Mouse (Mus musculus) right cerebral cortex, postnatal 25 days (tissue): ENCODE data around the gene Gm14443.
"Not testable (repeated sequence)": the region's sequence is repeated elsewhere in the genome, so short reads cannot be mapped to it uniquely, and the experiment has no call there.

Source experiments
- DNase-seq: peaks from one replicate; pipeline ENCODE4 v3.0.0; 2022

Gene Gm14443

DNA sequence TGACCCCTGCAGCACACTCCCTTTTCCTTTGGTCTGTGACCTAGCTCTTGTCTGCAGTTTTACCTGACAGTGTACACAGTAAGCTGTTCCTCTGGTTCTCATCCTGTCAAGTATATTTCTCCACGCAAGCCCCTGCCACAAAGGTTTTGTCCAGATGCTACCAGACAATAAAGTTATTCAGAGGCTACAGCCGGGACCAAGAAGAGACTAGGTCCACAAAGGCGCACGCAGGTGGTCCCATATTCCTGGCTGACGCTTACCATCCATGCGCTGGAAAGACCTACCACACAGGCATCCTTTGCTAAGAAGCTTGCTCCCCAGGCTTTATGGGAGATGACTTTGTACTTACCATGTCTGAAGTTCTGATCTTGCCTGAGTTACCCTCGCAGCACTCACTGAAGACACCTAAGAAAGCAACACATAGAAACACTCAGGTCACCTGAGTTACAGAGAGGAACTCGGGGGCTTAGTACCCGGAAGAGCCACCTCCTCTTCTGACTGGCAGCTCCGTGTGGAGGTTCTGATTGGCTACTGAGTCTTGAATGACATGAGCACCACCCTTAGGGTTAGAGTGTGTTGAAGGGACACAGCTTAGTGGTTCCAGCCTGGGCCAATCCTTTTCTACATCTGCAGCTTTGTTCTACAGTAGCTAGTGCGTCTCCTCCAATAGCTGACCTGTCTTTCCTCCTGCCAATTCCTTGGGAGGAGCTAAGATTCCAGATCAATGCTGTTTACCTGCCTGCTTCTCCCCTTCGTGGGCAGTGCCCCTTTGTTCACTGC is at the start of gene Gm14443:
TSS of gene Gm14443 (minus strand) at position 471 of the 780 bp plus-strand sequence.
- not testable (repeated sequence) for DNase-seq

DNA sequence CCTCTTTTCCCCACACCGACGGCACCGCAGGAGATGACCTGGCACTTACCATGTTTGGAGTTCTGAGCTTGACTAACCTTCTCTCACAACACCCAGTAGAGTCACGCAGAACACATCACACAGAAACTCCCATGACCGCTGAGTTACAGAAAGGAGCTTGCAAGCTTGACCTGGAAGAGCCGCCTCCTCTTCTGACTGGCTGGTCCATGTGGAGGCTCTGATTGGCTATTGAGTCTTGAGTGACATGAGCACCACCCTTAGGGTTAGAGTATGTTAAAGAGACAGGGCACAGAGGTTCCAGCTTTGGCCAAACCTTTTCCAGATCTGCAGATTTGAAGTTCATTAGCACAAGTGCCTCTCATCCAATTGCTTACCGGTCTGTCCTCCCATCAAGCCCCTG is 31.1 kb upstream of the Gm14443 start, which contains the start of gene Gm14391:
TSS of gene Gm14391 (minus strand) at position 186 of the 400 bp plus-strand sequence.
- DNase-seq, result not testable (repeated sequence)

DNA sequence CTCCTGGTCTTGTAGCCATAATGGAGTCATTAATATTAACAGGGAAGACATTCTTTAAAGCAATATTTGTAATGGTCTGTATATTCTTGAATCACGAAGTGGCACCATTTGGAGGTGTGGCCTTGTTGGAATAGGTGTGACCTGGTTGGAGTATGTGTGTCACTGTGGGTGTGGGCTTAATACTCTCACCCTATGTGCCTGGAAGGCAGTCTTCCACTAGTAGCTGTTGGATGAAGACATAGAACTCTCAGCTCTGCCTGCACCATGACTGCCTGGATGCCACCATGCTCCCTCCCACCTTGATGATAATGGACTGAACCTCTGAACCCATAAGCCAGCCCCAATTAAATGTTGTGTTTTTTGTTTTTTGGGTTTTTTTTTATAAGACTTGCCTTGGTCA is 3.3 kb upstream of the Gm14443 start:
- not testable (repeated sequence) for DNase-seq

DNA sequence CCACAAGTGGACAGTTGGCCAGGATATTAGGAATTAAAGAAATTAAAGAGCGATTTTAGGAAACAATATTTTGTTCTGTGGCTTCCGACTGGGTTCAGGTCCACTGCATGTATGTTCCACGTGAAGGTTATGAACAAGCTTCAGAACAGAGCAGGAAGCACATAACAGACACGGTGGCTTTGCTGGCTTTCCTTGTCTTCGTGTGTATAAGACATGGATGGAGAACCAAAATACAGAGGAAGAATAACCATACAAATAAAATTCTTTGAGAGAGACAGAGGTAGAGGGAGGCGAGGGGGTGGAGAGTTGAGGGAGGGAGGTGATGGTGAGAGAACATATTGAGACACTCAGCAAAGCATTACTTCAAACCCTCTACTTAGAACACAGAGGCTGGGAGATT is 641 bp upstream of the Gm14443 start:
- DNase-seq, result no peak

DNA sequence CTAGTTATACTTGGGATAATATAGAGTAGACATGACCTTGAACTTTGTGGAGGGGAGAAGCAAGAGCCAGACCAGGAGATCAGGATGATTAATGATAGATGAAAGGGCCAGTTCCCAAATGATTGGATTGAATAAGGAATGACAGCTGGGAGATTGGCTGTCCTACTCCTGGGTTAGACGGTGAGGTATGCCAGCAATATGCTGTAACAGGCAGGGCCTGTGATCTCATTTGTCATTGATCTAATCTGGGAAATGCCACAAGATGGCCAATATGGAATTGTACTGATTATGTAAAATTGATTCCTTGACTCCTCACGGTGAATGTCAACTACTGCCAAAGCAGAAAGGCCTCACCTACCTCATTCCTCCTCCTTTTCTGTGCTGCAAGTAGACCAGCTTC is 1.6 kb downstream of the Gm14443 start:
- DNase-seq, result not testable (repeated sequence)

DNA sequence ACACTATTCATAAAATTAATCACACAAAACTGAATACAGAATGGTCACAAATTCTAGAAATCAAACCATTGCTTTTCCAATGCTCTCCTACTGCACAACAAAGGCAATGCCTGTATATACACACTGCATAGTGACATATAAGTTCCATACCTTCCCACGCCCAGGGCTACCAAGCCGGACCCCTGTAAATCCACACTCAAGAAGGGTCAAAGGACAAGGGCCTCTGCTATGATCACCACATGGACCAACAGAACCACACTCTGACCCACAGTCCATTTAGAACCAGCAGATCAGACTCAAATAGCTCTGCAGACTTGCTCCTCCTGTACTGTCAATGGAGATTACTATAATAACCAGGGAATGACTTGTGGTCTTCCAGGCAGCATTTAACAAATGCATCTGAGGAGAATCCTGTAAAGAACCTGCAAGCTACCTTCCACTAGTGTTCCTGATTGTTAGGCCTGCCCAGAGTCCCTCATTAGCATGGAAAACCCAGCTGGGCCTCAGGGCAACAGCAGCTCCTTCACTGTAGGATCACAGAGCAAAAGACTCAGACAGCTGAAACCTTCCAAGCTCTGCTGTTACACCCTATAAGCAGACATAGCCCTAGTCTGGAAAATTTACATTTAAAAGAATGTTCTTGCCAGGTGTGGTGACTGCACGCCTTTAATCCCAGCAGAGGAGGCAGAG is 2.6 kb downstream of the Gm14443 start:
- not testable (repeated sequence) for DNase-seq

DNA sequence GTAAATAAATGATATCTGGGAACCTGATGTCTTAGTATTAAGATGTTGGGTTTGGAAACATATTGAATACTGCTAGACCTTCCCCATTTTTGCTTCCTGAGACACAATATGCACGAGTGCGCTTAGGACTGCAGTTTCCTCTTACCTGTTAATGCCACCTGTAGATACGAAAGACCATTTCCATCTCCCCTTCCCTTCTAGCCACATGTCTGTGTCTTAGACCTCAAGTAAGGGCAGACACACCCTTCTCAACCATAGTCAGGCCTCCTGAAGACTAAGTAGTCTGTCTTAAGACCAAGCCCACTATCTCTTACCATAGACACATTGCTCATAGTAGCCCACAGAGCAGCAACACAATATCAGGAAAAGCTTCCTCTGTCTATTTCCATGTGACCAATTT is 3.5 kb downstream of the Gm14443 start:
- no peak for DNase-seq

DNA sequence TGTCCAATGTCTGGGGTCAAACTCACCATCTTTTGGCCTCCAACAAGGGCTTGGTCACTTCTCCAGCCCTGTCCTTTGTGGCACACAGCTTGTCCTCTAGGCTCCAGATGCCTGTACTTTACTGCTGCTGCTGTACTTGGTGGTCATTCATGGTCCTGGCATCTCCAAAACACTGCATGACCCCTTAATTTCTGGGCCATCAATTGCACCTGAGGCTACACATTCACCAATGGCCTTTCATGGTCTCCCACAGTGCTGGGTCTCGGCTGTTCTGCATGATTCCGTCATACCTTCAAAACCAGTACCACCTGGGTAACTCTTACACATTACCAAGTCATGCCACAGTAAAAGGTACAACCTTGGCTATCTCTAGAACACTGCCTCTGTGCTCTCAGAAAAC is 8.8 kb downstream of the Gm14443 start:
- not testable (repeated sequence) for DNase-seq

DNA sequence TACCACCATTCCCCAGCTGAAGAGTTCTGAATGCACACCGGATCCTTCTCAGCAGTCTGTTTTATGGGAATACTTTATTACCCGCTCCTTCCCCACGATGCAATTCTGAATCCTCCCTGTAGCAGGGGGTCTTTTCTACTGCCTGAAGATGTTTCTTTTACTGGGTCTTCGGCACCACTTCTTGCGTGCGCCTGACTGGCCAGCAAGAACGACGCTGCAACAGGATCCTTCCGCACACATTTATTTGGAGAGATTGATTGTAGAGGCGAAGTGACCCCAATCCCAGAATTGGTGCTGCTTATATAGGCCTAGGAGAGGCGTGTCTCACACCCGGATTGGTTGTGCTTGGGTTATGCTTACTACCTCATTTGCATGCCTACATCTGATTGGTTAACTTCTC is 10.6 kb downstream of the Gm14443 start:
- not testable (repeated sequence) for DNase-seq

DNA sequence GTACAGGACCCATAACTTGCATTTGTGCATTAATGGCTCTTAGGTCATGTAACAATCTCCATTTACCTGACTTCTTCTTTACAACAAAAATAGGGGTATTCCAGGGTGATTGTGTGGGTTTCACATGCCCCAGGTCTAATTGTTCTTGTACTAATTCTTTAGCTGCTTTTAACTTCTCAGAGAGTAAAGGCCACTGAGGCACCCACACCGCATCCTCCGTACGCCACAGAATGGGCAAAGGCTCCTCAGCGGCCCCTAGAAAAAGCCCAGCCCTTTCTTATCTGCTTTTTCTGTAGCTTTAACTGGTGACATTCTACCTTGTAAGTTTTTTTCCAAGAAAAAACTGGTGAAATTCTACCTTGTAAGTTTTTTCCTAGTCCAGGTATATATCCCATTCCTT is 14.2 kb downstream of the Gm14443 start:
- DNase-seq, result not testable (repeated sequence)

DNA sequence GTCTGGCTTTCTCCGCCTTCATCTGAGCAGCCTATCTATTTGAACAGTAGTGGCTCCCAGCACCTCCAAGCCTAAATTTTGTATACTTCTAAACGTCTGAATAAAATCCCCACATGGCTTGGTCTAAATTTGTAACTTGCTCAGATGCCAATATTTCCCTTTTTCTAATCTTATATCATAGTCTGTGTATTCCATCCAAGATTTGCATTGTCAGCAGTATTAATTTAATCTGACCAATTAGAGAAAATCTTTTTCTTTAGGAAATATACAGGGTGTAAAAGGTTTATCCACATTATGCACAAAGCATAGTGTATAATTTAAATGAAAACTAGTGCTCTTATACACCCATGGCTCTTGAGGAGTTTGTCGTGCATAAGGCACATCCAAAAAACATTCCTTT is 17.0 kb downstream of the Gm14443 start:
- DNase-seq, result no peak

DNA sequence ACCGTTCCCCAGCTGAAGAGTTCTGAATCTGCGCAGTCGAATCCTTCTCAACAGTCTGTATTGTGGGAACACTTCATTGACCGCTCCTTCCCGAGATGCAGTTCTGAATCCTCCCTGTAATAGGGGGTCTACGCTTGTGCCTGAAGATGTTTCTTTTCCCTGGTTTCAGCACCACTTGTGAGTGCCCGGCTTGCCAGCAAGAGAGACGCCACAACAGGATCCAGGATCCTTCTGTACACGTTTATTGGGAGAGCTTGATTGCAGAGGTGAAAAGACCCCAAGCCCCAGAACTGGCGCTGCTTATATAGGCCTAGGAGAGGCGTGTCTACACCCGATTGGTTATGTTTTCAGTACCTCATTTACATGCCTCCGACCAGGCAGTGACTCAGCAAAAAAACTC is 19.0 kb downstream of the Gm14443 start:
- no peak for DNase-seq

DNA sequence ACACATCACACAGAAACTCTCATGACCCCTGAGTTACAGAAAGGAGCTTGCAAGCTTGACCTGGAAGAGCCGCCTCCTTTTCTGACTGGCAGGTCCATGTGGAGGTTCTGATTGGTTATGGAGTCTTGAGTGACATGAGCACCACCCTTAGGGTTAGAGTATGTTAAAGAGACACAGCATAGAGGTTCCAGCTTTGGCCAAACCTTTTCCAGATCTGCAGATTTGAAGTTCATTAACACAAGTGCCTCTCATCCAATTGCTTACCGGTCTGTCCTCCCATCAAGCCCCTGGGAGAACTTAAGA is 33.7 kb downstream of the Gm14443 start, which contains the start of gene Gm14399:
TSS of gene Gm14399 (minus strand) at position 20 of the 303 bp plus-strand sequence.
- DNase-seq, result not testable (repeated sequence)

DNA sequence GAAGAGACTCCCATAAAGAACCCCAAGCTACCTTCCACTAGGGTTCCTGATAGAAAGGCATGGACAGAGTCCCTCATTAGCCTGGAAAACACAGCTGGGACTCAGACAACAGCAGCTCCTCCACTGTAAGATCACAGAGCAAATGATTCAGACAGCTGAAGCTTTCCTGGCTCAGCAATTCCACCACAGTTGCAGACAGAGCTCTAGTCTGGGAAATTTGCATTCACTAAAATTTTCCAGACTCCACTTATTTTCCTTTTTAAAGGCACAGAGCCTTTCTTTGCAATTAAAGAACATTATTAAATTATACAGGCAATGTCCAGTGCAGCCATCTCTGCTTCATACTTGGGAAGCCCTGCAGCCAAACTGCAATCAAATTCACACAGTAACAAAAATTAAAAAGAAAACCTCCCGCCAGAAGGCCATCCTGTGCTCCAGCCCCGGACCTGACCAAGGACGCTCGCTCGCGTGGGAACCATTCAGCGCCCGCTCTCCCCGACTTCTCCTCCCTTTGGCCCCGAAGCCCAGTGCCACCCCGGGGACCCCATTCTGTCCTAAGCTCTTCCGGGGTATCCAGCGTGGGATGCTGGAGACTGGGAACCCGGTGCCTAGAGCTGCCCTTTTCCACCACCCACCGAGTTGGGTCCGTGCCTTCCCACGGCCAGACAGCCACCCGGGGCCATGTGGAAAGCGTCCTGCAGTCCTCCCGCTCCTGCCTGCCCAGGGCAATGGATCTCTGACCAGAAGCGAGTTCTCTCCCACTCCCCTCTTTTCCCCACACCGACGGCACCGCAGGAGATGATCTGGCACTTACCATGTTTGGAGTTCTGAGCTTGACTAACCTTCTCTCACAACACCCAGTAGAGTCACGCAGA is 34.3 kb downstream of the Gm14443 start:
- peak; percentile 13 for DNase-seq

DNA sequence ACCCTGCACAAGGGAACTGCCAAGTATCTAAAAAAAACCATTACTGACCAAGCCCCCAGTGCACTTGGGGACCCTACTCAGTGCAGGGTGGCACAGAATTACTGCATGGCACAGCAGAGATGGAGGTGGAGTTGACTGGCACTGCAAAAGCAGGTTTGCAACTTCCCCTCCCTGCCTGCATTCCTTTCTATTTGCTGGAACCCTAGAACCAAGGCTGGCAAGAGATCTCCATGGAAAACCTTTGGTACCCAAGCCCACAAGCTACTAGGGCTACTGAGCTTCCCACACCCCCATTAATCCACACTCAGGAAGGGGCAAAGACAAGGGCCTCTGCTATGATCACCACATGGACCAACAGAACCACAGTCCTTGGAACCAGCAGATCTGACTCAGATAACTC is 35.0 kb downstream of the Gm14443 start:
- not testable (repeated sequence) for DNase-seq
